Mouse (Mus musculus) neural tube, embryonic 15.5 days (tissue): ENCODE measurements around the gene Ppm1h. TPM values are rescaled to one million over a fixed set of nuclear protein-coding genes. Genes with fewer than 3 reads are reported as not detected.
A peak's percentile ranks its signal among the peaks of the same experiment; 100 is the strongest.

ENCODE experiments used
- ATAC-seq: fragments of 200-750 bp; cut with Nextera tagmentation; 2 replicates; pipeline ENCODE4 v1.8.0; 2017; ENCODE audit warnings: mild to moderate bottlenecking, moderate TSS enrichment, moderate library complexity; ENCODE audit not compliant: low FRiP score
- H3K27ac ChIP-seq: fragments of 300-500 bp; sonication (generic); replicated peaks from 2 replicates; pipeline ENCODE4 v1.5.1; 2015; ENCODE audit warnings: mild to moderate bottlenecking, inconsistent platforms
- H3K27me3 ChIP-seq: fragments of 300-500 bp; sonication (generic); replicated peaks from 2 replicates; pipeline ENCODE4 v1.6.1; 2015; ENCODE audit warnings: inconsistent platforms
- H3K36me3 ChIP-seq: fragments of 300-500 bp; sonication (generic); 2 replicates; pipeline ENCODE4 v1.6.1; 2015; ENCODE audit warnings: inconsistent platforms
- H3K4me1 ChIP-seq: fragments of 300-500 bp; sonication (generic); 2 replicates; pipeline ENCODE4 v1.6.1; 2015; ENCODE audit warnings: inconsistent platforms
- H3K4me2 ChIP-seq: fragments of 300-500 bp; sonication (generic); 2 replicates; pipeline ENCODE4 v1.6.1; 2015; ENCODE audit warnings: inconsistent platforms, mild to moderate bottlenecking, moderate library complexity
- H3K4me3 ChIP-seq: fragments of 300-500 bp; sonication (generic); replicated peaks from 2 replicates; pipeline ENCODE4 v1.5.1; 2015; ENCODE audit warnings: mild to moderate bottlenecking, inconsistent platforms
- H3K9ac ChIP-seq: fragments of 300-500 bp; sonication (generic); replicated peaks from 2 replicates; pipeline ENCODE4 v1.6.1; 2015; ENCODE audit warnings: mild to moderate bottlenecking, inconsistent platforms
- H3K9me3 ChIP-seq: fragments of 300-500 bp; sonication (generic); replicated peaks from 2 replicates; pipeline ENCODE4 v1.6.1; 2016; ENCODE audit warnings: inconsistent platforms
- WGBS: fragments of 180-500 bp; shearing (Covaris S2); methylation state at CpG from one replicate; pipeline ENCODE4 v1.1.7; 2015; ENCODE audit warnings: mixed read lengths; 5-methylcytosine and 5-hydroxymethylcytosine counted together
- microRNA counts: library from miRNA; unstranded; fragments of <30 nt; microRNA quantifications from one replicate; lab custom pipeline; 2016
- microRNA-seq: library from miRNA; unstranded; fragments of <30 nt; microRNA quantifications from one replicate; pipeline ENCODE4, GENCODE M21; 2017
- polyA plus RNA-seq: library from polyadenylated mRNA; unstranded; fragments of >200 nt; fragmentation: Nextera tagmentation; extraction: Ambion mirVana; gene quantifications from 2 replicates; pipeline ENCODE4 v1.2.1, GENCODE M21; 2015

Ppm1h gene
- polyA plus RNA-seq, 1 experiment from 2014 or later: 32.6 TPM

DNA sequence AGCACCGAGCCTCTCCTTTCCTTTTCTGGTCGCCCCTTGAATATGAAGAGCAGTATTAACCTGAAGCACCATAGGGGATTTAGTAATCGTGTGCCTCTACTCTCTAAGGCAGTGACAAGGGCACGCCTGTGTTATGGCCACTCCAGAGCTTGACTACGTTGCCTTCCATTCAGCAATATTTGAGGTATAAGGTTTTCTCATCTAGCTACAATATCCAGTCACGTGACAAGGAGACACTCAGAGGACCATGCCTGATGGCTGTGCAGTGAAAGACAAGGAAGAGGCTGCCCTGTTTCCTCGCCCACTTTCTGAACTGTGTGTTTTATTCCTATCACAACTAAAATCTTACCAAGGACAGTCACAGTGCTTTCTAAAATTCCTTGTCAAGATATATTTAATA lies 309.8 kb downstream of the Ppm1h start:
- WGBS: 88% methylated on average over 7 of the region's 7 CpGs
- no peak overlapping the region for H3K4me3 ChIP-seq
- no peak overlapping the region for H3K4me2 ChIP-seq
- peaks cover 14% of the 10 kb centered on the region for H3K36me3 ChIP-seq
- no peak for ATAC-seq
- H3K9ac ChIP-seq: no peak overlapping the region
- H3K27ac ChIP-seq: no peak overlapping the region
- H3K27me3 ChIP-seq: no peaks in the 10 kb centered on the region
- H3K4me1 ChIP-seq: peaks cover 29% of the 10 kb centered on the region
- H3K9me3 ChIP-seq: no peaks in the 10 kb centered on the region

DNA sequence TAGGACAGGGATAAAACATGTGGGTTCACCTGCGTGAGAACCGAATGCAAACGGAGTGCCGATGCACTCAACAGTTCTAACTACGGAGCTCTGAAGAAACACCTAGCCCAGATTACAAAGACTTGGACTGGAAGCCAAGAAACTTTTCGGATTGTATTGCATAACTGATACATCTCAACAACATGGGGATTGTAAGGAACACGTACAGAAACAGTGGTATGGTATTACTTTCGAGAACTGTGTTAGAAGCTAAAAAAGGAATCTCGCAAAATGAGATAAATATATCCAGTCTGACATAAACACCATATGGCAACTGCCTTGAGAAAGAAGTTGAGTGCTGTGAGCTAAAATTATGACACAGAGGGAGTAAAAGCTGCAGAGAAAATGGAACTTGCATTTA lies 311.4 kb downstream of the Ppm1h start:
- H3K9me3 ChIP-seq: no peaks in the 10 kb centered on the region
- no peak overlapping the region for H3K4me3 ChIP-seq
- H3K36me3 ChIP-seq: peaks cover 23% of the 10 kb centered on the region
- no peak for ATAC-seq
- 93% methylated on average over 9 of the region's 9 CpGs for WGBS
- no peak overlapping the region for H3K27ac ChIP-seq
- no peak overlapping the region for H3K4me2 ChIP-seq
- no peaks in the 10 kb centered on the region for H3K27me3 ChIP-seq
- H3K9ac ChIP-seq: no peak overlapping the region
- H3K4me1 ChIP-seq: peaks cover 18% of the 10 kb centered on the region

DNA sequence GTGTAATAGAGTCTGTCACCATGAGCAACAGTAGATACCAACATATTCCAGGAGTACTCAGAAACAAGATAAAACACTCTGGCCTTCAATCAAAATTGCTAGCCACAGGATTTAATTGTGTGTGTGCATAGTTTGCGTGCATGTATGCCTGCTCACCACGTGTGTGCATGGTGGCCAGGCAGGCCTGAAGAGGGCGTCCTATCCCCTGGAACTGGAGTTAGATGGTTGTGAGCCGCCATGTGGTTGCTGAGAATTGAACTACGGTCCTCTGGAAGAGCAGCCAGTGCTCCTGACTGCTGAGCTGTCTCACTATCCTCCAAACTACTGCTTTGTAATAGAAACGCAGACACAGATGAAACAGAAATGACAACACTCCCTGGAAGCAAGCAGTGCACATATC lies 312.0 kb downstream of the Ppm1h start:
- Histone ChIP-seq H3K4me1 (peaks cover 18% of the 10 kb centered on the region), H3K4me2 (no peak overlapping the region), H3K9ac (no peak overlapping the region), H3K9me3 (no peaks in the 10 kb centered on the region), H3K36me3 (peaks cover 28% of the 10 kb centered on the region), H3K27me3 (no peaks in the 10 kb centered on the region), H3K27ac (peak overlapping the region; percentile 58), H3K4me3 (no peak overlapping the region)
- 91% methylated on average over 6 of the region's 6 CpGs for WGBS
- no peak for ATAC-seq

DNA sequence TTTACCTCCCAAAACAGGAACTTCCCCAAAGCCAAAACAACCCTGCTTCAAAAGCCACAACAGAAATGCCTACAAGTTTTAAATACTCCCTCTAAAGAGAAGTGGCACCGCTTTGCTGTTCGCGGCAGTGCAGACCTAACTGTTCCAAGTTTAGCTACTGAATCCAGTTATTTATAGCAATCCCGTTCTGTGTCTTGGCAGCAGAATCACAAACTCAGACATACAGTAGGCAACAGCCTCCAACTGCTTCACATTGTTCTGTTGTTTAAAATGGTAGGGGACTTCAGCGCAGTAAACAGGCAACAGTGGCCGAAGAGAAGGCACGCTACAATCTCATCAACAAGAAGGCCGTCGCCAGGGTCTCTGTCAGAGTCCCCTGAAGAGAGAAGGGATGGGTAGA lies 312.5 kb downstream of the Ppm1h start:
- peak overlapping the region; percentile 58 for H3K27ac ChIP-seq

DNA sequence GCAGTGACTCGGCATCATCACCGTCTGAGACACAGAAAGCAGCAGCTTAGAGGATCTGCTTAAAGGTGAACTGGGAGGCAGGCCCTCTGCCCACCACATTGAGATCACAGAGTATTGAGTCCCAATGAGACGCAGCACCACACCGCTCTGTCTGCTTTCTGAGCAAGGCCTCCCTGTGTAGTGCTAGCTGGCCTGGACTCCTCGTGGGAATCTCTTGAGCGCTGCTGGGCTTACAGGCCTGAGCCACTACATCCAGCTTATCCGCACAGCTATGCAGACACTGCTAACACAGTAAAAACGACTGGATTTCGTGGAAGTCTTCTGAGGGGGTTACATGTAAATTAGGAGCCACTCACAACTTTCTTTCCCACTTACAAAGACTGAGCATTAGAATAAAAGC lies 313.1 kb downstream of the Ppm1h start:
- peaks cover 17% of the 10 kb centered on the region for H3K4me1 ChIP-seq
- H3K27ac ChIP-seq: peak overlapping the region; percentile 58
- H3K4me3 ChIP-seq: no peak overlapping the region
- peaks cover 36% of the 10 kb centered on the region for H3K36me3 ChIP-seq
- H3K9ac ChIP-seq: no peak overlapping the region
- H3K27me3 ChIP-seq: no peaks in the 10 kb centered on the region
- no peaks in the 10 kb centered on the region for H3K9me3 ChIP-seq
- 89% methylated on average over 9 of the region's 9 CpGs for WGBS
- H3K4me2 ChIP-seq: no peak overlapping the region
- no peak for ATAC-seq

More for the DNA sequence above, 312.5 kb downstream of the Ppm1h start:
- H3K4me3 ChIP-seq: no peak overlapping the region
- H3K9me3 ChIP-seq: no peaks in the 10 kb centered on the region
- 75% methylated on average over 9 of the region's 9 CpGs for WGBS
- no peak overlapping the region for H3K4me2 ChIP-seq
- peaks cover 32% of the 10 kb centered on the region for H3K36me3 ChIP-seq
- no peak for ATAC-seq
- H3K27me3 ChIP-seq: no peaks in the 10 kb centered on the region
- H3K4me1 ChIP-seq: peaks cover 18% of the 10 kb centered on the region
- no peak overlapping the region for H3K9ac ChIP-seq

DNA sequence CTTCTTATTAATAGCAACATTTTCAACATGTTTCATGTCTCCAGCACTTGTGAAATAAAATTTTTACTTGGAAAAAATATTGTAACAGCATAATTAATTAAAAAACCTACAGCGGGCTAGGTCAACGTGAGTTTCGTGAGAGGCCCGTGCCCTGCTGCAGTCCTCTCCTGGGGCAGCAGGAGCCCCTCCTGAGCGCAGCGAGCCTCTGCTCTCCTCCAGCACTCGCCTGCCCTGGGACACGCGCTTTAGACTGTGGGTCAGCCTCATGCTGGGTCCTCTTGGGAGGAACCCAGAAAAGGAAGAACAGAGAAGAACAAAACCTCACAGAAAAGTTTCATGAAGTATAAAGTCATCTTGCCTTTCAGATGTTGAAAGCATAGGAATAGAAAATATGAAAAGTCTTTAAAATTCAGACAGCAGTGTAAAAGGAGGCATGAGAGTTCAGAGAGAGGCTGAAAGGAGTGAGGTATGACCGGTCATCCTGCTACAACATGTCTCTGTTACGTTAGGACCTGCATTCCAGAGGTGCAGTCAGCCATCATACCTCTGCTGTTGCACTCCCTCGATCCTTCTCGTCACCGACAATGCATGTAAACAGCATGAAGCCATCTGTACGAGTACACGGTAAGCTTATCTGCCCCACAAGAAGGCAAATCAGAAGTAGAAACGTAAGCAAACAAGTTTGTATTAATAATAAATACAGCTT lies 316.0 kb downstream of the Ppm1h start:
- Histone ChIP-seq H3K27me3 (no peaks in the 10 kb centered on the region), H3K4me1 (0 out of 2 replicates have a peak, but pooled peaks cover 3% of the 10 kb centered on the region), H3K27ac (no peak overlapping the region), H3K4me2 (no peak overlapping the region), H3K9ac (no peak overlapping the region), H3K4me3 (no peak overlapping the region), H3K9me3 (no peaks in the 10 kb centered on the region), H3K36me3 (peaks cover 58% of the 10 kb centered on the region)
- ATAC-seq: no peak
- WGBS: 80% methylated on average over 17 of the region's 17 CpGs

MicroRNAs within 50 kb of the gene (microRNA counts, 519-probe panel; counts per million panel counts)
- microRNA mmu-let-7i (lab: Ali Mortazavi, UCI): 4,399 counts per million, percentile 97 among the panel's probes with 10 or more counts

Small RNAs within 50 kb of the gene (microRNA-seq; reads per million reads assigned to microRNA genes)
- gene Mir6412 (not detected), gene Mir8104 (not detected), gene Mirlet7i (37,419 reads per million, percentile 99 among the genes with 10 or more reads in this experiment)

Other genes starting within 250 kb of the Ppm1h start
- gene Avpr1a, start 230.3 kb upstream of the Ppm1h start, polyA plus RNA-seq: 4.9 and 5.0 TPM in 2 replicates